Mouse (Mus musculus) bone marrow macrophage, adult 2 months (primary cell): ENCODE results near the gene Glt8d2.

Source experiments
- CTCF ChIP-seq: IDR thresholded peaks from 2 replicates; pipeline ENCODE4 v1.5.1; 2012; ENCODE audit warnings: low read depth, mild to moderate bottlenecking, low read length, moderate library complexity
- POLR2A ChIP-seq: IDR thresholded peaks from 2 replicates; pipeline ENCODE4 v1.6.1; 2012; ENCODE audit warnings: mild to moderate bottlenecking, low read depth, low read length, borderline replicate concordance

DNA sequence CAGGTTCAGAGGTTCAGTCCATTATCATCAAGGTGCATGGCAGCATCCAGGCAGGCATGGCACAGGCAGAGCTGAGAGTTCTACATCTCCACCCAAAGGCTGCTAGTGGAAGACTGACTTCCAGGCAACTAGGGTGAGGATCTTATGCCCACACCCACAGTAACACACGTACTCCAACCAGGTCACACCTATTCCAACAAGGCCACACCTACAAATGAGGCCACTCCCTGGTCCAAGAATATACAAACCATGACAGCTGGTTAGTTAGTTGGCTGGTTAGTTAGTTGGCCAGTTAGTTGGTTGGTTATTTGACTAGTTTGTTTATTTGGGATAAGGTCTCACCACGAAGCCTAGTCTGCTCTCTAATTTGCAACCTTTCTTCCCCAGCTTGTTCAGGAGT is 27.2 kb downstream of the Glt8d2 start:
- TF ChIP-seq CTCF = no peak
- TF ChIP-seq POLR2A = no peak
